Mouse (Mus musculus): ENCODE data around the gene Tmeff2. TPM values are rescaled to one million over a fixed set of nuclear protein-coding genes. Genes with fewer than 3 reads are reported as not detected.

Gene Tmeff2
- polyA plus RNA-seq, 1 experiment from 2014 or later, result 72.2 TPM

- Histone ChIP-seq H3K36me3 (replicated peaks; ENCODE audit: control insufficient read depth, insufficient read depth) (no peaks in the 10 kb centered on the region), H3K4me1 (replicated peaks; ENCODE audit: control insufficient read depth, insufficient read depth, low read length) (no peaks in the 10 kb centered on the region), H3K9ac (no peak overlapping the region), H3K9me3 (ENCODE audit: control insufficient read depth, low read length) (no peaks in the 10 kb centered on the region), H3K27me3 (ENCODE audit: control insufficient read depth, insufficient read depth, low read length) (no peaks in the 10 kb centered on the region), H3K4me3 (replicated peaks; ENCODE audit: low read length) (no peak overlapping the region), H3K27ac (no peak overlapping the region), H3K4me2 (replicated peaks) (no peak overlapping the region)
- DNase-seq (ENCODE audit: low spot score) (no peak), ATAC-seq (ENCODE audit: low FRiP score) (no peak)
- WGBS, result 91% methylated on average over 2 of the region's 2 CpGs
These were observed 217.4 kb downstream of the Tmeff2 start for GRCm38 (mm10) chr1:51117830-51118229.

DNA sequence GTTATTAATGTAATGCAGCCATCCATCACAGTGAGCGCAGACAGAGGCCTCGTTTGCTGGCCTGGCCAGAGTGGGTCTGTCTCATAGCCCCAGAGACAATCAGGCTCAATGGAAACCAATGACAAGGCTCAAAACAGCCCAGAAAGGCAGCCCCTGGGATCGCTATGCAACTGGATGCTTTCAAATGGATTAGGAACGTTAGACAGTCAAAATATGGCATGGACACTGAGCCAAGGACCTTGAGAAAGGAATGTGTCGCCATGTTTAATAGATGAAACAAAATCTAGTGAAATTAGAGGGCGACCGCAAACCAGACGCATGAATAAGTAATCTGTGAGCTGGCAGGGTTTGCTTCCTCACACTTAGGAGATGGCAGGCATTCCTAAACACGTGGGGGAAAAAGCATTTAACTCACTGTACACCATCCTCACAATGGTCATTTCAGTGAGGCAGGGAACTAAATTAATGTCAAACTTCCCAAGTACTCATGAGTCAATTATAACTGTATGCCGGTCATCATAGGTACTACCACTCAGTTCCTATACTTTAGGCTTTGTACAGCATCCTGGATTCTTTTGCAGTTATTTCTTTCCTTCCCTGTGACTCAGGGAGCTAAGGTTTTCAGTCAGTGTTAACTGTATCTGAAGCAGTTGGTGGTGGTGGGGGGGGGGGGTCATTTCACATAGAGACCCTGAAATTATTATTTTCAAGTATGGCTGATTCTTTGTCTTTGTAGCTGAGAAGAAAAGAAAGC, 225.4 kb downstream of the Tmeff2 start:
- 45% methylated on average over 10 of the region's 10 CpGs for WGBS
- Histone ChIP-seq H3K4me3 (replicated peaks; ENCODE audit: low read length) (no peak overlapping the region), H3K36me3 (replicated peaks; ENCODE audit: control insufficient read depth, insufficient read depth) (no peaks in the 10 kb centered on the region), H3K27ac (no peak overlapping the region), H3K4me2 (replicated peaks) (no peak overlapping the region), H3K4me1 (replicated peaks; ENCODE audit: control insufficient read depth, insufficient read depth, low read length) (0 out of 2 replicates have a peak, but pooled peaks cover 5% of the 10 kb centered on the region), H3K9me3 (ENCODE audit: control insufficient read depth, low read length) (no peaks in the 10 kb centered on the region), H3K9ac (no peak overlapping the region), H3K27me3 (ENCODE audit: control insufficient read depth, insufficient read depth, low read length) (no peaks in the 10 kb centered on the region)
- ATAC-seq (ENCODE audit: low FRiP score) (peak; percentile 53; the same call in 1 of the 2 replicates), DNase-seq (ENCODE audit: low spot score) (no peak)

DNA sequence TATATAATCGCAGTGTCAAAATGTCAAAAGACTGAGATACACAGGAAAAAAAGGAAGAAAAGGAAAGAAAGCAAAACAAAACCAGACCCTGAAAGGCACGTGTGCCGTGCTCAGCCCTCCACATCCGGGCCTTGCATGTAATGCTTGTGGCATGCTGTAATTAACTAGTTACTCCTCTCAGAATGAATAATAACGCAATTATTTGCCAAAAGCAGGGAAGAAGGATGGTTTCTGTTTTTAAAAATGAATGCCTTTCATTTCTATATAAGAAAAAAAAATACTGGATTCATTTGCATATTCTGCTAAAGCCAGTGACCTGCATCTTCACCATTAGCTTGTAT, 225.9 kb downstream of the Tmeff2 start:
- Histone ChIP-seq H3K27ac (no peak overlapping the region), H3K9ac (no peak overlapping the region), H3K27me3 (ENCODE audit: control insufficient read depth, insufficient read depth, low read length) (no peaks in the 10 kb centered on the region), H3K36me3 (replicated peaks; ENCODE audit: control insufficient read depth, insufficient read depth) (no peaks in the 10 kb centered on the region), H3K4me2 (replicated peaks) (no peak overlapping the region), H3K9me3 (ENCODE audit: control insufficient read depth, low read length) (no peaks in the 10 kb centered on the region), H3K4me1 (replicated peaks; ENCODE audit: control insufficient read depth, insufficient read depth, low read length) (0 out of 2 replicates have a peak, but pooled peaks cover 5% of the 10 kb centered on the region), H3K4me3 (replicated peaks; ENCODE audit: low read length) (no peak overlapping the region)
- ATAC-seq (ENCODE audit: low FRiP score), result no peak
- no peak for DNase-seq (ENCODE audit: low spot score)
- 48% methylated on average over 5 of the region's 5 CpGs for WGBS

- H3K9ac ChIP-seq, result no peak overlapping the region
- DNase-seq (ENCODE audit: low spot score) (no peak), ATAC-seq (ENCODE audit: low FRiP score) (no peak)
- H3K27me3 ChIP-seq (ENCODE audit: control insufficient read depth, insufficient read depth, low read length), result no peaks in the 10 kb centered on the region
- no peak overlapping the region for H3K4me3 ChIP-seq (replicated peaks; ENCODE audit: low read length)
- H3K27ac ChIP-seq, result no peak overlapping the region
- no peaks in the 10 kb centered on the region for H3K36me3 ChIP-seq (replicated peaks; ENCODE audit: control insufficient read depth, insufficient read depth)
- WGBS, result 85% methylated on average over 2 of the region's 2 CpGs
- H3K9me3 ChIP-seq (ENCODE audit: control insufficient read depth, low read length), result no peaks in the 10 kb centered on the region
- H3K4me1 ChIP-seq (replicated peaks; ENCODE audit: control insufficient read depth, insufficient read depth, low read length), result no peaks in the 10 kb centered on the region
- no peak overlapping the region for H3K4me2 ChIP-seq (replicated peaks)
These were observed 236.3 kb downstream of the Tmeff2 start for GRCm38 (mm10) chr1:51136792-51137191.

DNA sequence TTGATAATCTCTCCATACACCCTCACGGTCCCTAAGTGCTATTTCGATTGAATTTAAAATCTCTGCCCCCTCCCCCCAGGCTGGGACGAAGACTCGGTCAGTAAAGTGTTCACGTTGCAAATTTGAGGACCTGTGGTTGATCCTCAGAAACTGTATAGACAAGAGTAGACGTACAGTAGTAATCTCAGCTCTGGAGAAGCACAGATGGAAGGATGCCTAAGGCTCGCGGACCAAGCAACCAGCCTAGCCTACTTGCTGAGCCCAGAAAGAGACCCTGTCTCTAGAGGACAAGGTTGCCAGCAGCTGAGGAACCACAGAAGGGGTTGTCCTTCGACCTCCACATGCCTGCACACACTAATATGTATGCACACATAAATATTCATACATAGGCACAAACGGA, 239.2 kb downstream of the Tmeff2 start:
- no peak overlapping the region for H3K9ac ChIP-seq
- H3K27me3 ChIP-seq (ENCODE audit: control insufficient read depth, insufficient read depth, low read length), result no peaks in the 10 kb centered on the region
- no peak overlapping the region for H3K4me2 ChIP-seq (replicated peaks)
- no peaks in the 10 kb centered on the region for H3K9me3 ChIP-seq (ENCODE audit: control insufficient read depth, low read length)
- H3K27ac ChIP-seq, result no peak overlapping the region
- DNase-seq (ENCODE audit: low spot score) (no peak), ATAC-seq (ENCODE audit: low FRiP score) (no peak)
- 82% methylated on average over 10 of the region's 10 CpGs for WGBS
- no peak overlapping the region for H3K4me3 ChIP-seq (replicated peaks; ENCODE audit: low read length)
- no peaks in the 10 kb centered on the region for H3K4me1 ChIP-seq (replicated peaks; ENCODE audit: control insufficient read depth, insufficient read depth, low read length)
- no peaks in the 10 kb centered on the region for H3K36me3 ChIP-seq (replicated peaks; ENCODE audit: control insufficient read depth, insufficient read depth)

- no peak for DNase-seq (ENCODE audit: low spot score)
- no peak overlapping the region for H3K9ac ChIP-seq
- H3K4me1 ChIP-seq (replicated peaks; ENCODE audit: control insufficient read depth, insufficient read depth, low read length), result no peaks in the 10 kb centered on the region
- no peak for ATAC-seq (ENCODE audit: low FRiP score)
- no peaks in the 10 kb centered on the region for H3K27me3 ChIP-seq (ENCODE audit: control insufficient read depth, insufficient read depth, low read length)
- no peaks in the 10 kb centered on the region for H3K36me3 ChIP-seq (replicated peaks; ENCODE audit: control insufficient read depth, insufficient read depth)
- WGBS, result 95% methylated on average over 1 of the region's 1 CpGs
- H3K9me3 ChIP-seq (ENCODE audit: control insufficient read depth, low read length), result no peaks in the 10 kb centered on the region
- H3K4me3 ChIP-seq (replicated peaks; ENCODE audit: low read length), result no peak overlapping the region
- no peak overlapping the region for H3K27ac ChIP-seq
- H3K4me2 ChIP-seq (replicated peaks), result no peak overlapping the region
These were observed 240.9 kb downstream of the Tmeff2 start for GRCm38 (mm10) chr1:51141381-51141780.

DNA sequence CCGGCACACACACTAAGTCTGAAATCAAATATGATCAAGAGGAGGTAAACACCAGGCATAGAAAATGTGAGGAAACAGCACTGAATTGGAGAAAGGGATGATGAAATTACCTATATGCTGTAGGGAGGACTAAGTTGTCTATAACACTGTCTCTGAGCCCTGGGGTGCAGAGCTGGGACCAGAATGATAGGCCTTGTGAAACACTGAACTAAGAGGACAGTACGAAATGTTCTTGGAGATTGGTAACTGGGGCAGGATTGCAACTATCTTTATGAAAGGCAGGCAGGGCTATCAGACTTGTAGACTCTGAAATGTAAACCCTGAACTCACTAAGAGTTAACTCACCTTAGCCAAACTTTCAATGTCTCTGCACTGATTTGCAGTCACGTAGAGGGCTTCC, 242.3 kb downstream of the Tmeff2 start:
- no peak for DNase-seq (ENCODE audit: low spot score)
- Histone ChIP-seq H3K9me3 (ENCODE audit: control insufficient read depth, low read length) (no peaks in the 10 kb centered on the region), H3K4me1 (replicated peaks; ENCODE audit: control insufficient read depth, insufficient read depth, low read length) (no peaks in the 10 kb centered on the region), H3K9ac (no peak overlapping the region), H3K4me3 (replicated peaks; ENCODE audit: low read length) (no peak overlapping the region), H3K36me3 (replicated peaks; ENCODE audit: control insufficient read depth, insufficient read depth) (no peaks in the 10 kb centered on the region), H3K27ac (no peak overlapping the region), H3K27me3 (ENCODE audit: control insufficient read depth, insufficient read depth, low read length) (no peaks in the 10 kb centered on the region), H3K4me2 (replicated peaks) (no peak overlapping the region)
- 89% methylated on average over 3 of the region's 3 CpGs for WGBS
- ATAC-seq (ENCODE audit: low FRiP score), result no peak

DNA sequence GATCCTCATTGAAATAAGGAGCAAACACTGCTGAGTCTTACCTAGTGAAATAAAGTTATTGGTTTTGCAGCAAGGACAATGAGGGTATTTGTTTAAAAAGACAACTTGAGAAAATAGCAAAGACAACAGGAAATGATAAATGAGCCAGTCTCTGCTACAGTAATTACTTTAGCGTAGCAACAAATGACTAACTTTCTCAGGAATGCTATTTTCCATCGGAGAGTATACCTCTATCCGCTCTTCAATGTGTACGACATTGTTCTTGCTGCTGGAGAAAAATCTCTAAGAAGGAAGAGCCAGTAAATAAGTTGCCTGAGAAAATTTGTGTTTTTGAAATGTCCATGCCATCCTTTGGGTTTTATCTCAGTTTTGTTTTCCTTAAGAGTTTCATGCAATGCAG, 245.2 kb downstream of the Tmeff2 start:
- peaks cover 9% of the 10 kb centered on the region for H3K4me1 ChIP-seq (replicated peaks; ENCODE audit: control insufficient read depth, insufficient read depth, low read length)
- no peak for DNase-seq (ENCODE audit: low spot score)
- WGBS, result 61% methylated on average over 4 of the region's 4 CpGs
- no peaks in the 10 kb centered on the region for H3K36me3 ChIP-seq (replicated peaks; ENCODE audit: control insufficient read depth, insufficient read depth)
- no peak overlapping the region for H3K9ac ChIP-seq
- H3K27ac ChIP-seq, result no peak overlapping the region
- no peak overlapping the region for H3K4me3 ChIP-seq (replicated peaks; ENCODE audit: low read length)
- ATAC-seq (ENCODE audit: low FRiP score), result no peak
- no peaks in the 10 kb centered on the region for H3K27me3 ChIP-seq (ENCODE audit: control insufficient read depth, insufficient read depth, low read length)
- H3K9me3 ChIP-seq (ENCODE audit: control insufficient read depth, low read length), result no peaks in the 10 kb centered on the region
- H3K4me2 ChIP-seq (replicated peaks), result no peak overlapping the region

- WGBS, result 39% methylated on average over 9 of the region's 9 CpGs
- Histone ChIP-seq H3K4me2 (replicated peaks) (no peak overlapping the region), H3K27me3 (ENCODE audit: control insufficient read depth, insufficient read depth, low read length) (no peaks in the 10 kb centered on the region), H3K4me1 (replicated peaks; ENCODE audit: control insufficient read depth, insufficient read depth, low read length) (peaks cover 9% of the 10 kb centered on the region), H3K36me3 (replicated peaks; ENCODE audit: control insufficient read depth, insufficient read depth) (no peaks in the 10 kb centered on the region), H3K9me3 (ENCODE audit: control insufficient read depth, low read length) (no peaks in the 10 kb centered on the region), H3K4me3 (replicated peaks; ENCODE audit: low read length) (no peak overlapping the region), H3K9ac (no peak overlapping the region), H3K27ac (peak overlapping the region; percentile 59)
- DNase-seq (ENCODE audit: low spot score), result no peak
- ATAC-seq (ENCODE audit: low FRiP score), result peak; percentile 70; the same call in 1 of the 2 replicates
These were observed 248.2 kb downstream of the Tmeff2 start for GRCm38 (mm10) chr1:51148481-51149137.

Measured in hindbrain, embryonic 14.5 days (tissue).